Mouse (Mus musculus) embryonic fibroblast, embryonic 13.5 days (primary cell): Measurements from ENCODE around the gene Ube2cbp.

ENCODE experiments used
- CTCF ChIP-seq: IDR thresholded peaks from 2 replicates; pipeline ENCODE4 v1.5.1; 2011; ENCODE audit warnings: mild to moderate bottlenecking, control low read depth, low read length, moderate library complexity, borderline replicate concordance; ENCODE audit not compliant: insufficient read depth
- POLR2A ChIP-seq: IDR thresholded peaks from 2 replicates; pipeline ENCODE4 v1.6.1; 2011; ENCODE audit warnings: low read depth, mild to moderate bottlenecking, control low read depth, low read length, moderate library complexity

GRCm38 (mm10) chr9:86336792-86337191 is 128.0 kb downstream of the Ube2cbp start:
- no peak for TF ChIP-seq POLR2A
- no peak for TF ChIP-seq CTCF
